Mouse (Mus musculus) brown adipose tissue, adult 24 weeks (tissue): ENCODE measurements around the gene Nob1. TPM values are rescaled to one million over a fixed set of nuclear protein-coding genes. Genes with fewer than 3 reads are reported as not detected.

Source experiments
- H3K27ac ChIP-seq: fragments of 200-500 bp; replicated peaks from 2 replicates; pipeline ENCODE4 v1.5.1; 2012; ENCODE audit warnings: low read depth, mild to moderate bottlenecking, low read length
- H3K4me1 ChIP-seq: fragments of 200-500 bp; 2 replicates; pipeline ENCODE4 v1.6.1; 2012; ENCODE audit warnings: low read length, mixed read lengths; ENCODE audit not compliant: control insufficient read depth, insufficient read depth, insufficient read length
- H3K4me3 ChIP-seq: fragments of 200-500 bp; 2 replicates; pipeline ENCODE4 v1.5.1; 2012; ENCODE audit warnings: low read depth, mild to moderate bottlenecking, low read length, moderate library complexity; ENCODE audit not compliant: insufficient read depth
- polyA plus RNA-seq: library from polyadenylated mRNA; stranded (reverse); fragments of >200 nt; gene quantifications from 2 replicates; pipeline ENCODE4 v1.2.4, GENCODE M21; 2012; ENCODE audit not compliant: missing spikeins, insufficient read depth, insufficient read length

Nob1 gene
- polyA plus RNA-seq, 1 experiment: 11.1 TPM

- H3K4me1 ChIP-seq: 0 out of 2 replicates have a peak, but pooled peaks cover 4% of the 10 kb centered on the region
- no peak overlapping the region for H3K4me3 ChIP-seq
- H3K27ac ChIP-seq: no peak overlapping the region
Measured at GRCm38 (mm10) chr8:107448382-107448889, 23.6 kb upstream of the Nob1 start.

GRCm38 (mm10) chr8:107447713-107448112, 22.9 kb upstream of the Nob1 start:
- no peak overlapping the region for H3K4me3 ChIP-seq
- H3K4me1 ChIP-seq: 0 out of 2 replicates have a peak, but pooled peaks cover 4% of the 10 kb centered on the region
- no peak overlapping the region for H3K27ac ChIP-seq

- H3K27ac ChIP-seq: no peak overlapping the region
- 0 out of 2 replicates have a peak, but pooled peaks cover 4% of the 10 kb centered on the region for H3K4me1 ChIP-seq
- no peak overlapping the region for H3K4me3 ChIP-seq
Measured at GRCm38 (mm10) chr8:107444626-107445025, 19.8 kb upstream of the Nob1 start.

GRCm38 (mm10) chr8:107439880-107440625, 15.2 kb upstream of the Nob1 start:
- H3K4me1 ChIP-seq: peaks cover 5% of the 10 kb centered on the region; the same call in 1 of the 2 replicates
- H3K27ac ChIP-seq: no peak overlapping the region
- no peak overlapping the region for H3K4me3 ChIP-seq

- Histone ChIP-seq H3K4me1 (peaks cover 5% of the 10 kb centered on the region; the same call in 1 of the 2 replicates), H3K4me3 (no peak overlapping the region), H3K27ac (no peak overlapping the region)
Measured at GRCm38 (mm10) chr8:107437711-107438110, 12.9 kb upstream of the Nob1 start.

- Histone ChIP-seq H3K4me3 (peak overlapping the region; percentile 91), H3K27ac (peak overlapping the region; percentile 29; the same call in 1 of the 2 replicates), H3K4me1 (peaks cover 5% of the 10 kb centered on the region; the same call in 1 of the 2 replicates)
Measured at GRCm38 (mm10) chr8:107436841-107437421, 12.1 kb upstream of the Nob1 start.

GRCm38 (mm10) chr8:107435962-107436831, 11.3 kb upstream of the Nob1 start, which contains the start of gene Wwp2:
Gene Wwp2 (plus strand): TSS chr8:107436365.
- peak within 1 kb of the TSS; percentile 41 for H3K27ac ChIP-seq
- peaks cover 5% of the 10 kb centered on the region; the same call in 1 of the 2 replicates for H3K4me1 ChIP-seq
- peak within 1 kb of the TSS; percentile 96 for H3K4me3 ChIP-seq

GRCm38 (mm10) chr8:107435421-107435961, 10.6 kb upstream of the Nob1 start:
- H3K4me3 ChIP-seq: peak overlapping the region; percentile 96
- no peak overlapping the region for H3K27ac ChIP-seq

GRCm38 (mm10) chr8:107430821-107431220, 6.0 kb upstream of the Nob1 start:
- Histone ChIP-seq H3K4me1 (peaks cover 2% of the 10 kb centered on the region; the same call in 1 of the 2 replicates), H3K4me3 (no peak overlapping the region), H3K27ac (no peak overlapping the region)

More at GRCm38 (mm10) chr8:107435421-107435961, 10.6 kb upstream of the Nob1 start:
- H3K4me1 ChIP-seq: peaks cover 5% of the 10 kb centered on the region; the same call in 1 of the 2 replicates

GRCm38 (mm10) chr8:107425230-107425597, 363 bp upstream of the Nob1 start:
- no peak overlapping the region for H3K27ac ChIP-seq
- no peaks in the 10 kb centered on the region for H3K4me1 ChIP-seq
- no peak overlapping the region for H3K4me3 ChIP-seq

GRCm38 (mm10) chr8:107424176-107424575, 675 bp downstream of the Nob1 start:
- H3K4me1 ChIP-seq: no peaks in the 10 kb centered on the region
- no peak overlapping the region for H3K27ac ChIP-seq
- H3K4me3 ChIP-seq: peak overlapping the region; percentile 90

GRCm38 (mm10) chr8:107417001-107417400, 7.8 kb downstream of the Nob1 start:
- Histone ChIP-seq H3K4me3 (no peak overlapping the region), H3K4me1 (no peaks in the 10 kb centered on the region), H3K27ac (no peak overlapping the region)

GRCm38 (mm10) chr8:107413881-107414280, 11.0 kb downstream of the Nob1 start:
- H3K4me3 ChIP-seq: no peak overlapping the region
- no peak overlapping the region for H3K27ac ChIP-seq
- H3K4me1 ChIP-seq: no peaks in the 10 kb centered on the region

- Histone ChIP-seq H3K4me1 (no peaks in the 10 kb centered on the region), H3K27ac (no peak overlapping the region), H3K4me3 (no peak overlapping the region)
Measured at GRCm38 (mm10) chr8:107412552-107412951, 12.3 kb downstream of the Nob1 start.
